Mouse (Mus musculus) limb, embryonic 10.5 days (tissue): Measurements from ENCODE around the gene Cckbr. TPM values are rescaled to one million over a fixed set of nuclear protein-coding genes. Genes with fewer than 3 reads are reported as not detected.
"Not testable (repeated sequence)": the region's sequence is repeated elsewhere in the genome, so short reads cannot be mapped to it uniquely, and the experiment has no call there.

ENCODE experiments used
- DNase-seq: peaks from one replicate; pipeline ENCODE4 v3.0.0-alpha.2; 2017; ENCODE audit warnings: low spot score
- H3K27ac ChIP-seq: fragments of 300-500 bp; sonication (generic); 2 replicates; pipeline ENCODE4 v1.5.1; 2016; ENCODE audit warnings: mild to moderate bottlenecking
- H3K27me3 ChIP-seq: fragments of 300-500 bp; sonication (generic); 2 replicates; pipeline ENCODE4 v1.6.1; 2016; ENCODE audit warnings: low read depth, mild to moderate bottlenecking; ENCODE audit not compliant: poor library complexity, severe bottlenecking
- H3K36me3 ChIP-seq: fragments of 300-500 bp; sonication (generic); 2 replicates; pipeline ENCODE4 v1.6.1; 2016; ENCODE audit warnings: mild to moderate bottlenecking, moderate library complexity
- H3K4me1 ChIP-seq: fragments of 300-500 bp; sonication (generic); 2 replicates; pipeline ENCODE4 v1.6.1; 2016
- H3K4me3 ChIP-seq: fragments of 300-500 bp; sonication (generic); 2 replicates; pipeline ENCODE4 v1.5.1; 2016; ENCODE audit warnings: mild to moderate bottlenecking, moderate library complexity
- H3K9me3 ChIP-seq: fragments of 300-500 bp; sonication (generic); replicated peaks from 2 replicates; pipeline ENCODE4 v1.6.1; 2016; ENCODE audit warnings: mild to moderate bottlenecking
- WGBS: fragments of 180-500 bp; shearing (Covaris S2); methylation state at CpG from one replicate; pipeline ENCODE4 v1.1.7; 2016; 5-methylcytosine and 5-hydroxymethylcytosine counted together
- polyA plus RNA-seq: library from polyadenylated mRNA; unstranded; fragments of >200 nt; fragmentation: Nextera tagmentation; extraction: Ambion mirVana; gene quantifications from 2 replicates; pipeline ENCODE4 v1.2.1, GENCODE M21; 2016

Gene Cckbr
- polyA plus RNA-seq, 1 experiment from 2014 or later: 0.05 TPM

- not testable (repeated sequence) for H3K27ac ChIP-seq, H3K4me3 ChIP-seq, H3K36me3 ChIP-seq, H3K9me3 ChIP-seq, DNase-seq, H3K4me1 ChIP-seq, H3K27me3 ChIP-seq
- WGBS: 88% methylated on average over 4 of the region's 4 CpGs
Observed at GRCm38 (mm10) chr7:105453345-105453744, 27.8 kb downstream of the Cckbr start.

- Histone ChIP-seq H3K4me3 (no peak overlapping the region), H3K4me1 (no peaks in the 10 kb centered on the region), H3K36me3 (no peaks in the 10 kb centered on the region), H3K9me3 (no peaks in the 10 kb centered on the region), H3K27ac (no peak overlapping the region), H3K27me3 (no peaks in the 10 kb centered on the region)
- DNase-seq: no peak
Observed at GRCm38 (mm10) chr7:105458546-105458945, 33.0 kb downstream of the Cckbr start.

GRCm38 (mm10) chr7:105465505-105465904, 40.0 kb downstream of the Cckbr start:
- H3K27me3 ChIP-seq, H3K4me1 ChIP-seq, H3K27ac ChIP-seq, H3K4me3 ChIP-seq, H3K36me3 ChIP-seq, H3K9me3 ChIP-seq, DNase-seq: not testable (repeated sequence)
- 85% methylated on average over 5 of the region's 5 CpGs for WGBS

- no peaks in the 10 kb centered on the region for H3K9me3 ChIP-seq
- H3K4me1 ChIP-seq: no peaks in the 10 kb centered on the region
- 70% methylated on average over 1 of the region's 1 CpGs for WGBS
- no peak for DNase-seq
- no peak overlapping the region for H3K4me3 ChIP-seq
- no peaks in the 10 kb centered on the region for H3K36me3 ChIP-seq
- no peaks in the 10 kb centered on the region for H3K27me3 ChIP-seq
- no peak overlapping the region for H3K27ac ChIP-seq
Observed at GRCm38 (mm10) chr7:105472607-105473006, 47.1 kb downstream of the Cckbr start.

GRCm38 (mm10) chr7:105474771-105475315, 49.3 kb downstream of the Cckbr start:
- no peak overlapping the region for H3K27ac ChIP-seq
- no peak overlapping the region for H3K4me3 ChIP-seq
- no peaks in the 10 kb centered on the region for H3K36me3 ChIP-seq
- H3K9me3 ChIP-seq: no peaks in the 10 kb centered on the region
- no peaks in the 10 kb centered on the region for H3K4me1 ChIP-seq
- whole genome bisulfite sequencing: 80% methylated on average over 4 of the region's 4 CpGs
- H3K27me3 ChIP-seq: peaks cover 8% of the 10 kb centered on the region; the same call in 1 of the 2 replicates
- DNase-seq: no peak

- no peaks in the 10 kb centered on the region for H3K9me3 ChIP-seq
- 87% methylated on average over 7 of the region's 7 CpGs for WGBS
- peaks cover 14% of the 10 kb centered on the region for H3K27me3 ChIP-seq
- H3K36me3 ChIP-seq: no peaks in the 10 kb centered on the region
- no peak overlapping the region for H3K4me3 ChIP-seq
- no peak overlapping the region for H3K27ac ChIP-seq
- no peak for DNase-seq
- H3K4me1 ChIP-seq: no peaks in the 10 kb centered on the region
Observed at GRCm38 (mm10) chr7:105475396-105475949, 49.9 kb downstream of the Cckbr start.

- Histone ChIP-seq H3K27me3 (peaks cover 28% of the 10 kb centered on the region), H3K4me3 (no peak overlapping the region), H3K4me1 (peaks cover 8% of the 10 kb centered on the region), H3K9me3 (no peaks in the 10 kb centered on the region), H3K36me3 (no peaks in the 10 kb centered on the region), H3K27ac (no peak overlapping the region)
- 85% methylated on average over 10 of the region's 10 CpGs for WGBS
- no peak for DNase-seq
Observed at GRCm38 (mm10) chr7:105476683-105477432, 51.3 kb downstream of the Cckbr start.

- no peaks in the 10 kb centered on the region for H3K36me3 ChIP-seq
- peaks cover 33% of the 10 kb centered on the region for H3K27me3 ChIP-seq
- whole genome bisulfite sequencing: 94% methylated on average over 1 of the region's 1 CpGs
- peaks cover 13% of the 10 kb centered on the region for H3K4me1 ChIP-seq
- no peak overlapping the region for H3K4me3 ChIP-seq
- no peaks in the 10 kb centered on the region for H3K9me3 ChIP-seq
- no peak for DNase-seq
- no peak overlapping the region for H3K27ac ChIP-seq
Observed at GRCm38 (mm10) chr7:105477433-105477700, 51.8 kb downstream of the Cckbr start.

- peak; percentile 36 for DNase-seq
- Histone ChIP-seq H3K9me3 (no peaks in the 10 kb centered on the region), H3K27me3 (peaks cover 38% of the 10 kb centered on the region), H3K27ac (no peak overlapping the region), H3K4me1 (peaks cover 15% of the 10 kb centered on the region), H3K36me3 (no peaks in the 10 kb centered on the region), H3K4me3 (no peak overlapping the region)
- 60% methylated on average over 3 of the region's 3 CpGs for WGBS
Observed at GRCm38 (mm10) chr7:105477841-105478240, 52.3 kb downstream of the Cckbr start.

GRCm38 (mm10) chr7:105478344-105478743, 52.8 kb downstream of the Cckbr start:
- 88% methylated on average over 8 of the region's 8 CpGs for WGBS
- Histone ChIP-seq H3K27ac (no peak overlapping the region), H3K36me3 (no peaks in the 10 kb centered on the region), H3K9me3 (no peaks in the 10 kb centered on the region), H3K4me1 (peaks cover 15% of the 10 kb centered on the region), H3K4me3 (no peak overlapping the region), H3K27me3 (peaks cover 43% of the 10 kb centered on the region)
- no peak for DNase-seq

GRCm38 (mm10) chr7:105479232-105479631, 53.7 kb downstream of the Cckbr start:
- Histone ChIP-seq H3K27ac (no peak overlapping the region), H3K36me3 (no peaks in the 10 kb centered on the region), H3K27me3 (peaks cover 45% of the 10 kb centered on the region), H3K4me1 (peaks cover 15% of the 10 kb centered on the region), H3K4me3 (no peak overlapping the region), H3K9me3 (no peaks in the 10 kb centered on the region)
- 87% methylated on average over 6 of the region's 6 CpGs for WGBS
- DNase-seq: no peak

- Histone ChIP-seq H3K4me1 (peaks cover 15% of the 10 kb centered on the region), H3K36me3 (no peaks in the 10 kb centered on the region), H3K4me3 (no peak overlapping the region), H3K9me3 (no peaks in the 10 kb centered on the region), H3K27me3 (peaks cover 45% of the 10 kb centered on the region), H3K27ac (no peak overlapping the region)
- no peak for DNase-seq
- 73% methylated on average over 5 of the region's 5 CpGs for WGBS
Observed at GRCm38 (mm10) chr7:105480081-105480480, 54.5 kb downstream of the Cckbr start.

GRCm38 (mm10) chr7:105480561-105481504, 55.3 kb downstream of the Cckbr start:
- Histone ChIP-seq H3K9me3 (no peaks in the 10 kb centered on the region), H3K4me3 (peak overlapping the region; percentile 60), H3K27me3 (peaks cover 45% of the 10 kb centered on the region), H3K4me1 (peaks cover 15% of the 10 kb centered on the region), H3K27ac (peak overlapping the region; percentile 86), H3K36me3 (no peaks in the 10 kb centered on the region)
- DNase-seq: peak; percentile 33
- WGBS: 65% methylated on average over 23 of the region's 23 CpGs
